Mouse (Mus musculus) B cell, adult 62 days (primary cell): ENCODE data around the gene Bmx. TPM values are rescaled to one million over a fixed set of nuclear protein-coding genes. Genes with fewer than 3 reads are reported as not detected.

Source experiments
- total RNA-seq: library from RNA; stranded (reverse); gene quantifications from 4 replicates; pipeline ENCODE4 v1.2.4, GENCODE M21; 2023

Gene Bmx
- total RNA-seq, result not detected in 4 replicates

GRCm38 (mm10) chrX:164258057-164258456 lies at the start of gene Bmx:
TSS of gene Bmx (minus strand) at chrX:164258193.

GRCm38 (mm10) chrX:164269285-164269761 lies 11.3 kb upstream of the Bmx start, which contains the start of gene Pir:
TSS of gene Pir (plus strand) at chrX:164269371.

Other genes with a start within 250 kb of the Bmx start
- 0.15 to 0.22 TPM in 2 of 4 replicates, not detected in the others for gene Car5b, start 230.2 kb downstream of the Bmx start, total RNA-seq
- gene Siah1b, start 181.7 kb downstream of the Bmx start, total RNA-seq, result 15.4 to 20.7 TPM (median 17.7 TPM) in 4 replicates
- not detected in 4 replicates for gene Cltrn, start 169.4 kb downstream of the Bmx start, total RNA-seq
- gene Ace2, start 118.9 kb downstream of the Bmx start, total RNA-seq, result not detected in 4 replicates
- gene Pir, start 11.2 kb upstream of the Bmx start, total RNA-seq, result 0.22 TPM in 1 of 4 replicates, not detected in the others
- gene Vegfd, start 115.2 kb upstream of the Bmx start, total RNA-seq, result not detected in 4 replicates
- 14.0 to 19.5 TPM (median 15.9 TPM) in 4 replicates for gene Piga, start 161.6 kb upstream of the Bmx start, total RNA-seq
- gene Asb11, start 178.8 kb upstream of the Bmx start, total RNA-seq, result not detected in 4 replicates
- gene Asb9, start 248.1 kb upstream of the Bmx start, total RNA-seq, result not detected in 4 replicates